Mouse (Mus musculus) activated CD4-positive, CD25-positive, alpha-beta regulatory T cell (primary cell): ENCODE data around the gene Clrn2. TPM values are rescaled to one million over a fixed set of nuclear protein-coding genes. Genes with fewer than 3 reads are reported as not detected.

Experiments
- polyA plus RNA-seq, 2 experiments: library from polyadenylated mRNA; unstranded; fragments of 100-300 nt; shearing (Covaris generic); gene quantifications; one replicate each; pipeline ENCODE4 v1.2.1; 2017

Gene Clrn2
- polyA plus RNA-seq = under 1 TPM in 1 of 2 experiments, not detected in 1; 0.18 TPM

DNA sequence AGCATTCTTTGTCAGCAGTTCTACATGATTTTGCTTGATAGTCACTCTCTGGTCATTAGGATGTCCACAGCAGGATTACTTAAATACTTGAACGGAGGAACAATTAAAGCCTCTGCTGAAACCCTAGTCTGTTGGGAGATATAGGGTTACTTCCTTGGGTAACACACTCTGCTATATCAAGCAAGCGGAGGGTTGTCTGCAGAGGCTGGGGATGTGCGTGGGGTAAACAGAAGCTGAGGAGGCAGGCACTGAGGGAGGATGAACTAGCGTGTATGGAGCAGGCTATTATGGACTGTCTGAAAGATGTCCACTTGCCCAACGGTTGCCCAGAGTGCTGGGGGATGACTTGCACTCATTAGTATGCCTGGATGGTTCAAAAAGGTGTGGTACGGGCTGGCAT, at the start of gene Clrn2:
TSS of gene Clrn2 (plus strand) at position 301 of the 400 bp plus-strand sequence.

DNA sequence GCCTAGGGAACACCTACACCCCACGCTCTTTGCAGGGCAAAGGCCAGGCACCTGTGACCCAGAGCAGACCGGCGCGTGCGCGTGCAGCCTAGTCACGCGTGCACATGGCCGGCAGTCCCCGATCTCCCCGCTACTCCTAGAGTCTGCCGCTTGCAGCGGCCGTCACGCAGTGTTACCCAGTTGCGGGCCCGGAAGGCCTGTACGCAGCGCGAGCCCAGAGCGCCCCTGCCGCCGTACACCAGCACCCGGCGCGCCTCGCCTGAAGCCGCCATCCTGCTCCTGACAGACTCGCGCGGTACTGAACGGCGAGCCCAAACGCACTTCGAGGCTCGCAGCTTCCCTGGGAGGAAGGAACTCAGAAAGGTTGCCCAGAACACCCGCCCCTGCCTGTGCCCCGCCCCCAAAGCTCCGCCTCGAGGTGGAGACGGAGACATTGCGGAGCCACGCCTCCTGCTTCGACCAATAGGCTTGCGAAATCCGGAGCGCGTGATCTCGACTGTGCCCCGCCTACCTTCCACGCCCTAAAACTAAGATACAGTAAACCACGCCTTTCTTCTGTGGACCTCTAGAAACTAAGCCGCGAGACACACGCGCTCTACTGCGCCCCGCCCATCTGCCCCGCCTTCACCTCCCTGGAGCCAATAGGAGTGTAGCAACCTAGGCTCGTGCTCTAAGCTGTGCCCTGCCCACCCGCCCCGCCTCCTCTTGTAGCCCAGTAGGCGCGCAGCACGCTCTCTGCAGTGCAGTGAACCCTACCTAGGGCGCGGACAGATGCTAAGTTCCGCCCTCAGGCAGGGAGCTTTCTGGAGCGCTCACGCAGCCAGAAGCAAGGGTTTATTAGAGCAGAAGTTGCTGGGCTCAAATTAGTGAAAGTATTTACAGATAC, 3.5 kb upstream of the Clrn2 start, which contains the start of gene Qdpr:
TSS of gene Qdpr (minus strand) at position 406 of the 886 bp plus-strand sequence.

DNA sequence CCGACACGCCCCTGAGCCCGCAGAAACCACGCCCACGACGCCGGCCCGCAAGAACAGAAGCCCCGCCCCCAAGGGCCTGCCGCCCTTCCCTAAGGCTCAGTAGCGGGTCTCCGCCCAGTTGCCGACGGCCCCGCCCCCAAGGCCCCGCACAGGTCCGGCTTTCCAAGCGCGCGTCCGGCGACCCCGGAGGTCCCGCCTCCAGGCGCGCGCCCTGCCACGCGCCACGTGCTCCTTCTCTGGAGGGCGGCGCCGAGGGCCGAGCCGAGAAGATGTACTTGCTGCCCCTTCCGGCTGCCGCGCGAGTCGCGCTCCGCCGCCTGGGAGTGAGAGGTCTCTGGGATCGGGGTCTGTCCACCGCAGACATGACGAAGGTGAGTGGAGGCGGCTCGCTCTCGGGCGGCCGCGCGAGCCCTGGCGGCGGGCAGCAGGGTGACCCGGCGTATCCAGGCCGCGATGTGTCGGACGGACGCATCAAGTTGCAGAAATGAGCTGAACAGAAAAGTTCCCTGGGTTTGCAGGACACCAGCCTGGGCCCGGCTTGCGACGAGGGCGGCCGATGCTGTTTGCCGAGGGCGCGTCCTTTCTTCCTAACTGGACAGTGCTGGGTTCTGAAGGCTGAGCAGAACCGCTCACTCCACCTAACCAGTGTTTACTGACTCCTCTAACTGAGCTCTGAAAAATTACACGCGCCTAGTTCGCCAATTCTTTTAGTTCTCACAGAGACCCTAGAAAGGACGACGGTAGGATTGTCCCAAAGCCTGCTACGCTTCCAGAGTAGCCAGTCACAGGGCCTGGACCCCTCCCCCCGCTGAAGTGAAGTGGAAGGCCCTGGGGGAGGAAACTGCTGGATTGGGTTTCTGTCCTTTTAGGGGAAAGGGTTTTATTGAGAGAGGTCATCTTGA, 39.9 kb downstream of the Clrn2 start, which contains the start of gene Lap3:
TSS of gene Lap3 (plus strand) at position 184 of the 902 bp plus-strand sequence.

Other genes with a start within 250 kb of the Clrn2 start
- 100 to 1,000 TPM in 1 of 2 experiments, 10 to 100 TPM in 1; 76.6 to 101 TPM for gene Qdpr, start 3.5 kb upstream of the Clrn2 start, polyA plus RNA-seq
- 10 to 100 TPM; 23.4 to 29.7 TPM for gene Lap3, start 39.6 kb downstream of the Clrn2 start, polyA plus RNA-seq
- gene Med28, start 66.5 kb downstream of the Clrn2 start, polyA plus RNA-seq = 100 to 1,000 TPM; 249 to 269 TPM
- under 1 TPM in 1 of 2 experiments, not detected in 1; 0.23 TPM for gene Fam184b, start 185.9 kb downstream of the Clrn2 start, polyA plus RNA-seq
- 10 to 100 TPM; 14.0 to 15.5 TPM for gene Ncapg, start 216.2 kb downstream of the Clrn2 start, polyA plus RNA-seq